Mouse (Mus musculus): ENCODE data around the gene Chn1.
"Not testable (repeated sequence)": the region's sequence is repeated elsewhere in the genome, so short reads cannot be mapped to it uniquely, and the experiment has no call there.

Gene Chn1

DNA sequence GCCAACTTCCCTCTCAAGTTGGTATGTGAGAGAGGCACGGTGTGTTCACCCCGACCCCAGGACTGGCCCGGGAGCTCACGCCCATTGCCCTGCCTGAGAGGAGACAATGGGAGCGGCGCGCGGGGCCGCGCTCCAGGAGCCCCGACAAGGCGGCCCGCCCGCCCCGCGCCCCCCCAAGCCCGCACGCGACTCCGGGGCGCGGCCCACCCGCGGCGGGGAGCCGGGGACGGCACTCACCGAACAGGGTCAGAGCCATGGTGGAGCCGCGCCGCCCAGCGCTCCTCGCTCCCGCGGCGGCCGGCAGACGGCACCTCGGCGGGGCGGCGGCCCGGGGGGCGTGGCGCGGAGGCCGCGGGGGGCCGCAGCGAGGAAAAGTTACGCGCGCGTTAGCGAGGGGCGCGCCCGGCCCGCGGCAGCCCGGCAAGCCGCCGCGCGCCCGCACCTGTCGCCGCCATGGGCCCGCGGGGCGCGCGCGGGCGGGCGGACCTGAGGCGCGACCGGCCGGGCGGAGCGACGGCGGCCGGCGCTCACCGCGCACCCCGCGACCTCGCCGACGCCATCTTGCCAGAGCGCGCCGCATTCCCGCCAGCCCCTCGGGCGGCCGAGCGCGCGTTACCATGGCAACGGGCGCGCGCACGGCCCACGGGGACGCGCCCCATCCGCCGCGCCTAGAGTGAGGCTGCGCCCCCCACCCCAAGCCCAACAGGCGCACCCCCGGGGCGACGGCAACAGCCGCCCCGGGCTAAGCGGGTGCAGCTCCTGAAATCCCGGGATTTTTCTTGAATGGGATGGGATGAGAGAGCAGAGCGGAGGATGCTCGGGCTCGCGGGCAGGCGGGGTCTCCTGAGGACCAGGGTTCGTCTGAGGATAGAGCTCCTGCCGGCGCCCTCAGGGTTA lies at the start of gene Chn1:
Gene Chn1 (minus strand): TSS at position 561 of the 897 bp plus-strand sequence.
- peak; percentile 58 to 68 for DNase-seq

DNA sequence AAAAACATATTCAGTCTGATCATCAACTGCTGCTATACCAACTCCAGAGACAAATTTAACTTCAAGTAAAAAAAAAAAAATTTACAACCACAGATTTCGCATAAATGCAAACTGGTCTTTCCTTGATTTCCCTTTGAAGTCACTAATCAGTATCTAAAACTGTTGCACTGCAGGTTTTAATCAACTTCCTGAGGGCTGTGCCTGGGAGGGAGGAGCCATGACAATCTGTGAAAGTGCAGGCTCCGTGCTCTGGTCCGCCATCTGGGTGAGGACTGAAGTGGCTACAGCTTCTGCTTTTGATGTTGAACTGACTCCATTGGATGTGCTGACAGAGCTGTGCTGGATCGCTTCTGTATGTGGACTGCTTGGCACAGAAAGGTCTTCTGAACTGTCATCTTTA lies 43.6 kb upstream of the Chn1 start:
- DNase-seq: no peak

DNA sequence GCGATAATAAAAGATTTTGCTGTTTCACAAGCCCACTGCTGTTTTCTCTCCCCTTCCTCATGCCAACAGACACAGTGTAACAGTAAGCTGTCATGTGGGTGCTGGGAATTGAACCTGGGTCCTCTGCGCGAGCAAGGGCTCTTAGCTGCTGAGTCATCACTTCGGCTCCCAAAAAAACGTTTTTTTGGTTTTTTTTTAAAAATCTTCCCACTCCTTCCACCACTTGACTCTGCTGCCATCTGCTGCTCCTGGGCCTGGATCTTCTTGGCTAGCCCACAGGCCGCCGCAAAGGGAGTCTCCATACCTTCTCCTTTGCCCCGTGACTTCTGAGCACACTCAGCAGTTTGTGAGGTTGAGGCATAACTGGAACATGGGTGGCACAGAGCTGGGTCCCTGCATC lies 32.5 kb upstream of the Chn1 start:
- no peak for DNase-seq

DNA sequence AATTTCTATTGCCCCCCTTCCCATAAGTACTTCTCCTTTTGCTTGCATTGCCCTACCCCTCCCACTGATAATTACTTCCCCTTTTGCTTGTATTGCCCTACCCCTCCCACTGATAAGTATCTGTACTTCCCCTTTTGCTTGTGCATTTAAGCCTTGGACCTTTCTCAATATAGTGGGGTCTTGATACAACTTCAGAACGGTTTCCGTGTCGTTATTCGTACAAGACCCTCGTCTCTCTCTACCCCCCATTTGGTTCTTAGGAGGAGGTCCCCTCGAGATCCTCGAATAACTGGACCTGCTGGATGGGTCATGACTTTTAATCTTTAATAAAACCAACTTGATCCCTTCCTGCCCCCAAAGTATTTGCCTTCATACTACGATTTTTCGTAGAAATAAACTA lies 25.0 kb upstream of the Chn1 start:
- not testable (repeated sequence) for DNase-seq

DNA sequence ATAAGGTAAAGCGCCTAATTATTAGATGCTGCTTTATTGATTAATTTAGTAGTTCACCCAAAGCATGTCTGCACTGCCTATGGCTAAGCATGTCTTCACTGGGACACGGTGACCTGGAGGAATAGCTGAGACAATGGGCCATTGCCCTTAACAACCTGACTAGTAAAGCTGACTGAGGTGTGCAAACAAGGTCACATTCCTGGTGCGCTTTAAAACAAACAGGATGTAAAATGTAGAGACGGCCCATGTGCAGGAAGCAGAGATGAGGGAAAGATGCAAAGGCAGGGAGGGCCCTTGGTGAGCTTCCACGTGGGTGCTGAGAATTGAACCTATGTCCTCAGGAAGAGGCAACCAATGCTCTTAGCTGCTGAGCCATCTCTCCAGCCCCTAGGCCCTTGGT lies 23.6 kb upstream of the Chn1 start:
- DNase-seq: no peak

DNA sequence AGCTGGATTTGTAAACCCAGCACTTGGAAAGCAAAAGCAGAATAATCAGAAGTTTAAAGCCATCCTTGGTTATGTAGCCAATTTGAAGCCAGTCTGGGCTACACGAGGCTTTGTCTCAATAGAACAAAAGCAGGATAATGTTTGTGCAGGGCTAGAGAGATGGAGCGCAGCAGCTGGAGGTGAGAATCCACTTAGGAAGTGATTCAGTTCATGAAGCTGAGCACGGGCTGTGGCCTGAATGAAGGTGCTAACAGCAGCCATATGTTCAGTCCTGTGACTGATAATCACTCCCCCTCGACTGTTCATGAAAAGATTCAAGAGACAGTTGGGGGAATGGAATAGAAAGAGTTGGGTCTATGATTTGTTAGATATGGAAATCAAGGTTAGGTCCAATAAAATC lies 23.0 kb upstream of the Chn1 start:
- DNase-seq: no peak

DNA sequence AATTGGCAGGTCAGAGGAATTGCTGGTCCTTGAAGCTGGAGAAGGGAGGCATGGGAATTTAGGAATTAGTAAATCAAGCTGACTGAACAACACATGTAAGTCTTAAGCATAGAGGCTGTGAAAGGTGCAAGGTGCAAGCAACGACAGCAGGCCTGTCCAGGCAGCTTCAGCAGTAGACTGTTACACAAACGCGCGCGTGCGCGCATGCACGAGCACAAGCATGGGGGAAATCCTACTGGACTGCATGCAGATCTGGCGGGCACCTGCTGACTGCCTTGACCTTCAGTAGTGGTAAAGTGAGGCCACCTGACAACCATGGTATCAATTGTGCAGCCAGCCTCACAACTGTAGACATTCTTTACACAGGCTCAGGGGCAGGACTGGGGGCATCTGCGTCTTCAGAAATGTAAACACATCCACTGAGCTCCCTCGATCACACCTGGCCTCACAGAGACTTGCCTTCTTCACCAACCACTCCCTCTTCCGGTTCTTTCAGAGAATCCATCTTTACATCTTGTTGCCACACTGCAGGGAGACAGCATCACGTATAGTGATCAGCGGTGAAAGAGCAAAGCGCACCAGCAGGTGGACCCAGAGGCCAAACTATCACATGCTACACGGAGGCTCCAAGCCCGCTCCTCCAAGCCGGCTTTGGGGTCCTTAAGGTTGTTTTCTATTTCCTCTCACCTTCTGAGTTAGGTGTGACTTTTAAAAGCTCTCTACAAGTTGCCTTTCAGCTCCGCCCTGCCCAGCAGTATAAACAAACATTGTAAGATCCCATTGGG lies 16.9 kb upstream of the Chn1 start:
- DNase-seq: no peak

DNA sequence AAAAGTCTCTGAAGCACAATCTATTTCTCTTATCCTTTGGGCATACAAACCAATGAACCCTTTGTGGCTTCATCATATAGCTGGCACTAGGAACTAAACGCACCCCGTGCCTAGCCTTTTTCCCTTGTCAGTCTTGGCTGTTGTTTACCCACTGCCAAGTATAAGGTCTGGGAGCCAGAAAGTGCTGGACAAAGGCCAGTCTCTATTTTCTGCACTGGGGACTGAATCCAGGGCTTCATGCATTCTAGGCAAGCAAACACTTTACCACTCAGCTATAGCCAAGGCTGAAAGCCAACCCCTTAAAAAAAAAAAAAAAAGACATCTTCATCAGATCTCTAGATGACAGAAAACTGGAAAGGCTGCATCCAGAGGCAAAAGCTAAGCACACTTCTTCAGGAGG lies 15.2 kb upstream of the Chn1 start:
- DNase-seq: no peak

DNA sequence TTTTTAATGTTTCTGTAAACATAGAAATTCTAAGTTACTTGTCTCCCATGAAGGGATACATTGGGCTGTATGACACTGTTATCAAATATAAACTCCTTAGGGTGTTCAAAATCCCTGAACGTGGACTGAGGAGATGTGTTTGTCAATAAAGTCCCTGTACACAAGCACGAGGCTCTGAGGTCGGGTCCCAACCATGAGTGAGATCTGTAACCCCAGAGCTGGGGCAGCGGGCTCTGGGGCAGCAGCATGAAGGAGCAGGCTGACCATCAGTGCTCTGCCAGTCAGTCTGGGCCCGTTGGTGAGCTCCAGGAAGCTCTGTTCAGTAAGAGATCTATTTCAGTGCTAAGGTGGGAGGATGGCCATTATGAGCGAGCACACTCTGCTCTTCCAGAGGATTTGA lies 13.2 kb upstream of the Chn1 start:
- DNase-seq: no peak

DNA sequence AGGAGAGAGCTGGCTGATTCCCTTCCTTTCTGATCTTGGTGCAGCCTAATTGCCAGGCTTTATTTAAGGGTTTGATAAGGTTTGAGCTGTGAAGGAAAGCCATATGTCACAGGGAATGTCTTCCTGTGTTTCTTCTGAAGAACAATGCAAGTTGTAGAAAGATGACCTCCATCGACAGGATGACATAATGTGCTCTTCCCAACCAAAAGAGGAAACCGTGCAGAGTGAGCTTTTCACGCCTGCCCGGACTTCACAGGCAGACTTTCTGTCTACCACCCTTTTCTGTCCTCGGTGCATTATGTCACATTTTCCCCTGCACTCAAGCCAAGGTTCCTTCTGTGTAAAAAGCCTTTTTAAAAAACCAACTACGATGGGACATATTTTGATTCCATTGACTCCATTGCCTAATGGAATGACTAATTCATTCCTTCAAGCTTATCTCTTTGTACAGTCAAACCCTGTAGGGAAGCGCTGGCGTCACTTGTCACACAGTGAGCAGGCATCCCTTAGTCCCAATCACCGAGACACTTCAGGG lies 7.3 kb upstream of the Chn1 start:
- no peak for DNase-seq

DNA sequence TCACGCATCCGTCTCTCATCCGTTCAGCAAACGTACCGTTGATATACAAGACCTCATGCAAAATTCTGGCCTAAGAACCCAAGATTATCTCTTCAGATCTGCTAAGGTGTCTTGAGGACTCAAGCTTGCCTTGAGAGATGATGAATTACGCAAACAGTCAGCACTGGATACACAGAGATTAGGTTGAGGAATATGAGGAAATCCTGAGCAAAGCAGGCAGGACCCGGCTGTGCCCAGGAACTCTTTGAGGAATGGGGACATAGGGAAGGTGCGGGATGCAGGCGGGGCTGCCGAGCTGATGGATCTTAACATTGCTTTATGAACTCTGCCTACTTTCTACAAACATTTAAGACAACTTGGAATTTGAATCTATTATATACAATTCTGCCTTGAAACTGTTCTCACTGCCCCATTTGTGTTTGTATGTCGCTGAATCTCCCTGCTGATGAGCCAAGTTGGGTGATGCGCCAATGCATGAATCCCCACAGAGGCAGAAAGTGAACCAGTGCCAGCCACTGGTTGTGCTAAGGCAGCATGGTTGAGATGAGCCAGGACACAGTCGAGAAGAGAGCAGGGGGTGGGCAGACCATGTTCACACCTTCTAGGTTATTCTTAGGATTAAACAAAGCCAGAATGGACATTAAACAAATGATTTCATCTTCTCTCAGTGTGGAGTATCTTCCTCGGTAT lies 5.3 kb upstream of the Chn1 start:
- DNase-seq: no peak

DNA sequence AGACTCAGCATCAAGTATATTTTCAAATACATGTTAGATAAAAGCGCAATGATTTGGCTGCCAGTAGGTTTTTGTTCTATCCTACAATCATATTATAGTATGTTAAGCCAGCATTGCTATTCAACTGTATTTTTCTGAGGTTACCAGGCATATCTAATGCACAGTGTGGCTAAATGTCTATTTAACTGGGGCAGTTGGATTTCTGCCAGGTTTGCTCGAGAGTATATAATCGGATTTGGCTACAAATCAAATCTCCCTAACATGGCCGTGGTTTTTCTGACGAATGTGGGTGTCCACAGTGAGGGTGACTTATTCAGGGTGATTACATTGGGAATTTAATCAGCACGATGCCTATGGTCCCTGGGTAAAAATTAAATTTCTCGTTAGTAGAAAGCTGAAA lies 4.7 kb upstream of the Chn1 start:
- peak in 1 of 2 experiments; percentile 6 for DNase-seq

DNA sequence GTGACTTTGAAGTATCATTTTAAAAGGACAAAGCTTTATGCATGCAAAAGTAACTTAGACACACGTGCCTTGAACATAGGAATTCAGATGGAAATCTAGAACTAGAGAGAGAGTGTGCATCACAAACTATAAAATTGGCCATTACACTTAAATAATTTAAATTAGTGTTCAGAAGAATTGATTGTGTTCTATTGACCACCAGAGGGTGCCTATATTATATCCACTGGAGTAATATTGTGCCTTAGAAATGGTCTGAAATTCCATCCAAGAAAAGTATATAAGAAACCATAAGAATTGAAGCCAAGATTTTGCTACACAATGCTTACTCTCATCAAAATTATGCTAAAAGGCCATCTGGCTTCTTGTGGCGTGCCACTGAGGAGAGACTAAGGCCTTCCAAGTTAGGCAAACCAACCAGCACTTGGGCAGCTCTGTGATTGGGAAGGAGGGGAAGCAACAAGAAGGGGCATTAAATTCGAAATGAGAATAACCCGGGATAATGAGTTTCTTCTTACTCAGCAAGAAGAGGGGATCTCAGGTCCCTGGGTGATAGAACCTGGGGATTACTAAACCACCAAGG lies 4.0 kb upstream of the Chn1 start:
- DNase-seq: no peak

DNA sequence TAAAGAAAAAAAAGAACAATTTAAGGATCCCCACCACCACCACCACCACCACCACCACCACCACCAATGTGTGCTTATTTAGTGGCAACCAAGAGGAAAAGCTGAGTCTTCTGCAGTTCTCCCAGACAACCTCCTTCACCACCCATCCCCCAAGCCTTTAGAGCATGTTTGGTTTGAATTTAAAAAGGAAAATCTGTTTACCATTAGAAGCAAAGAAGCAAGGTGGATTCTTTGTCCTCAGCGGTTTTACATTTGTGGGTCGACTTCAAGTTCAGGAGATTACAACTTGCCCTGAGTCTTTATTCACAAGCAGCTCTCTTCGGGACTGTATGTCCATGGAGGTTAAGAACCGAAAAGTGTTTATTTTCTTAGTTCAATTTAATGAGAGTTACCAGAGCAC lies 1.8 kb upstream of the Chn1 start:
- no peak for DNase-seq

DNA sequence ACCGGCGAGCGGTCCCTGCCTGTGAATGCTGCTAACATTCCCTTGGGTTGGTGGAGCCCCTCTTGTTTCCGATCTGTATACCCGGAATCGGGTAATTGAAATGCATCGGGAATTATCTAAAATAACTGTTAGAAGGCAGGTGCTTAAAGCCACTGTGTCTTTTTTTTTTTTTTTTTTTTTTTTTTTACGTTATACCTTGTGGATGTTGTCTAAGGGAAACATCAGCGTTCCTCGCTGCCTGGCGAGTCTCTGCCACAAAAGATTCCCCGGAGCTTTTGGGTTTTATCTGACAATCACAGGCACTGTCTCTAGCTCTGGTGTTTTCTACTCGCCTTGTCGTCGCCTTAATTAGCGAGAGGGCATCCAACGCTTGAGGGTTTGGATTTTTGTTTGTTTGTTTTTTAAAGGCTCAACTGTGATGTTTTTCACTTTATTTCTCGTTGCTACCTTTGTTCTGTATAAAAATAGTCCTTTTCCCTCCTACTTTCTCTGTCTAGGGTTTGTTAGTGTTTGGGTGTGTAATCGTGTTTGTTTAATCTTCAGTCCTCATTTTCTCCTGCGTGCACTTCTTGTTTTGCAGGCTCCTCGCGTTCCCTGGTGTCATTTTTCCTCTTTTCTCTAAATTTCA lies 651 bp upstream of the Chn1 start:
- DNase-seq: peak in 1 of 2 experiments; percentile 23

DNA sequence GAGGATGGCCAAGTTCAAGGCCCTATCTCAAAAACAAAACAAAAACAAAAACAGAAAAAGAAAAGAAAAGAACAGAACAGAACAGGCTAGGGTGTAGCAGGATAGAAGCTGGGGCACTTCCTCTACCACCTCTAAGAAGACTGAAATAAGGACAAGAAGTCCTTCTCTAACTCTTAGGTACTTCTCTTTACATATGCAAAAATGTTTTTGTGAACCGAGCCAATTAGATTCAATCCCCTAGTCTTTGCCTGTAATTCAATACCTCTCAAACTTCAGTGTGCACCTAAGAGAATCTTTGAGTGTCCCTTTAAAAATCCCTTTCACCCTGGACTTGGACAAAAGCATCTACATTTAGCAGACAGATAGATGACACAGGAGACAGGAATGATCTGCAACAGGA lies 2.2 kb downstream of the Chn1 start:
- DNase-seq: no peak

DNA sequence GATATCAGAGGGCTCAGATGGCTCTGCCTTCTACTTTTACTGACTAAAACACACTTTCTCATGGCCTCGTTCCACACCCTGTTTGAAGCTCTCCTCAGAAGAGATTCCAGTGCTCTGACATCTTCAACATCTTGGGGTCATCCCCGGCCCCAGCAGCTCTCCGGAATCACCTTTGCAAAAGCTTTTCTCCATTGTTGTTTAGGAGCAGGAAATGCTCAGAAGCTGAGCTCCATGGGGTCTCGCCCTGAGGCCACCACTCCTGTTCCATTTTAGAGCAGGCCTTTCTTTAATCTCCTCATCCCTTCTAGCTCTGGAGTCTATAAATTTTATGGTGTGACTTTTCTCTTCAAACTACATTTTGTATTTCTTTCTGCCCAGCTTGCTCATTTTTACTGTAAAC lies 6.5 kb downstream of the Chn1 start:
- no peak for DNase-seq

DNA sequence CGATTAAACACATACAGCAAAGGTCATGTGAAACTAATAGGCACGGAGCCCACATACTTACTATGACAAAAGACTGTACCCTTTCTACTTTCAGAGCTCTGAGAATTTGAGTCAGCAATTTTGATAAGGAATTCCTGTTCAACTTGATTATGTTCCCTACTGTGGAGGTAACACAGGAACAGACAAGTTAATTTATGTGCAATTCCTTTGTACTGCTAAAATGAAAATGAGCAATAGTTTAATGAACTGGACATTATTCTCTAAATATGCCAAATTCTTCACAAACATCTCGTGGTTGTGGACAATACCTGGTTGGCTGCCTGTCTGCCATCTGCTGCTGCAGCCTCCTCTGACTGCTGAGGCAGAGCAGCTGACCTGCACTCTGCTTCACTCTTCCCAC lies 11.6 kb downstream of the Chn1 start:
- DNase-seq: no peak

DNA sequence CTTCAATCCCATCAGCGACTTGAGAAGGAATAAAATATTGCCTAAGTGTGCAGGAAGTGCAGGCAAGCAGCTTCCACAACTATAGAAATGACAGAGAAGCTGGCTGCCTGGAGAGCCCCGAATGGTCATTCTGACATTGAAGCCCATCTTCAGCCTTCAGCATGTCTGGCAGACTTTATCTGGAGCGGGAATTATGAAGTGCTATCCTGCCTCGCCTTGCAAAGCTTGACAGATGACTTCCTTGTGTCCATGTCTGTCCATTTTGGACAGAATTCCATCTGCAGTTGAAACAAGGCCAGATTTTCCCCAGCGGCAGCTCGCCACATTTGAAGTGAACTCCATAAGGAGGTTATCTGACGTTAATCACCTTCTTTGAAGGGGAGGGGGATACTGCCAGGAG lies 15.2 kb downstream of the Chn1 start:
- no peak for DNase-seq

DNA sequence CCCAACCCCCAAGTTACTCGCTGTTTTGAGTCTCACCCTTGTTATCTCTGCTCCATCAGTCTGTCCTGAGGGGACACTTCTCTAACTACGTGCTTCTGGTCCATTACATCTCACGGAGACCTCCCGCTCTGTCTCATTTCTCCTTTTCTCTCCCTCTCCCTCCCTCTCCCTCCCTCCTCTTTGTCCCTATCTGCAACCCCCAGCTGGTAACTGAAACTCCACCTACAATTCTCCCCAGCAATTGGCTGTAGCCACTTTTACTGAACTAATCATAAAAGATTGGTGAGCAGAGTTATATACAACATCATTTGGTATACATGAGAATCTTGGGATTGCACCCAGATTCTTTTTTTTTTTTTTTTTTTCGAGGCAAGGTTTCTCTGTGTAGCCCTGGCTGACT lies 16.1 kb downstream of the Chn1 start:
- DNase-seq: no peak

DNA sequence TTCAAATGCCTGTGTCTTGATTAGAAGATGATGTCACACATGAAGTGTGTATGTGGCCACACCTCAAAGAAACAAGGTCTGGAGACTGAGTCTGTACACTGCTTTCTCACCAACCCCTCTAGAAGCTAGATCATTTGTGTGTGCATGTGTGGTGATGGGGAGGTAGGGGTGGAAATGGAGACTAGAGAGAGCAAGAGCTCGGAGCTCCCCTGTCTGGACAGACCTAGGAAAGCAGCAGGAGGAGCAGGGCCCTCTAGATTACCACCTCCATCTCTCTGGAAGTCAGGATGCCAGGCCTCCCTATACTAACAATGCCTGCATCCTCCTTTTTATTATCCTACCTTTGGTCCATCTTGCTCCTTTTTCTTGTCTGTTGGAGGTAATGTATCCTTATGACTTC lies 27.8 kb downstream of the Chn1 start:
- no peak for DNase-seq

DNA sequence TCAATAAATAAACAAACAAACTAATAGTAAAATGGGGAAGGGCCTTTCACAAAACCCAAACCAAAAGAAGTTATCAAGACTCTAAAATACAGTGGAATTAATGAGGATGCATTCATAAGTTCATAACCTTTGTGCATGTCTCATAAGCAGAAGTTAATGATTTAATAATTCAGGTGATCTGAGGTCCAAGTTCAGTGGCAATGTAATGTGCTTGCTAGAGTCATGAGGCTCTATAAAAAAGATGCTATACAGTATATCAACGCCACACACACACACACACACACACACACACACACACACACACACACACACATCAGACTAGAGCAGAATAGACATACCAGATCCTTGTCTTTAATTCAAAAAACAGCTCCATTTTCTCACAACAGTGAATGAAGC lies 28.8 kb downstream of the Chn1 start:
- no peak for DNase-seq

Data from cerebellum, postnatal 36 days (tissue).